Mouse (Mus musculus) cortical plate, adult 2 months (tissue): ENCODE results near the gene Zfp800. TPM values are rescaled to one million over a fixed set of nuclear protein-coding genes. Genes with fewer than 3 reads are reported as not detected.
A peak's percentile ranks its signal among the peaks of the same experiment; 100 is the strongest.

Experiments used
- H3K27ac ChIP-seq: fragments of 200-500 bp; 2 replicates; pipeline ENCODE4 v1.5.1; 2012; ENCODE audit warnings: low read length, control low read depth, inconsistent platforms; ENCODE audit not compliant: insufficient read depth
- H3K4me1 ChIP-seq: fragments of 200-500 bp; 2 replicates; pipeline ENCODE4 v1.6.1; 2011; ENCODE audit warnings: low read length; ENCODE audit not compliant: control insufficient read depth, insufficient read depth
- H3K4me3 ChIP-seq: fragments of 200-500 bp; 2 replicates; pipeline ENCODE4 v1.5.1; 2011; ENCODE audit warnings: mild to moderate bottlenecking, low read length, control low read depth; ENCODE audit not compliant: insufficient read depth
- CTCF ChIP-seq: fragments of 200-500 bp; IDR thresholded peaks from 2 replicates; pipeline ENCODE4 v1.5.1; 2011; ENCODE audit warnings: mild to moderate bottlenecking, control low read depth, low read length; ENCODE audit not compliant: insufficient read depth; ENCODE audit errors: extremely low read depth
- POLR2A ChIP-seq: fragments of 200-500 bp; IDR thresholded peaks from 2 replicates; pipeline ENCODE4 v1.6.1; 2011; ENCODE audit warnings: mild to moderate bottlenecking, low read length, control low read depth; ENCODE audit not compliant: insufficient read depth; ENCODE audit errors: extremely low read depth
- polyA plus RNA-seq: library from polyadenylated mRNA; depleted of rRNA; stranded (reverse); fragments of >200 nt; gene quantifications from 2 replicates; pipeline ENCODE4 v1.2.3, GENCODE M21; 2012

Gene Zfp800
- polyA plus RNA-seq, 1 experiment: 8.1 TPM

GRCm38 (mm10) chr6:28345677-28346076 is 52.1 kb downstream of the Zfp800 start:
- H3K4me3 ChIP-seq: no peak overlapping the region
- H3K27ac ChIP-seq: no peak overlapping the region
- TF ChIP-seq CTCF (no peak), POLR2A (no peak)
- no peaks in the 10 kb centered on the region for H3K4me1 ChIP-seq

GRCm38 (mm10) chr6:28345181-28345580 is 52.6 kb downstream of the Zfp800 start:
- no peak overlapping the region for H3K4me3 ChIP-seq
- no peak overlapping the region for H3K27ac ChIP-seq
- TF ChIP-seq POLR2A (no peak), CTCF (no peak)
- no peaks in the 10 kb centered on the region for H3K4me1 ChIP-seq

GRCm38 (mm10) chr6:28342863-28343262 is 54.9 kb downstream of the Zfp800 start:
- TF ChIP-seq CTCF (no peak), POLR2A (no peak)
- H3K4me3 ChIP-seq: no peak overlapping the region
- H3K27ac ChIP-seq: no peak overlapping the region
- no peaks in the 10 kb centered on the region for H3K4me1 ChIP-seq

GRCm38 (mm10) chr6:28341174-28341573 is 56.6 kb downstream of the Zfp800 start:
- no peaks in the 10 kb centered on the region for H3K4me1 ChIP-seq
- TF ChIP-seq CTCF (no peak), POLR2A (no peak)
- no peak overlapping the region for H3K27ac ChIP-seq
- no peak overlapping the region for H3K4me3 ChIP-seq

GRCm38 (mm10) chr6:28339410-28339809 is 58.4 kb downstream of the Zfp800 start:
- H3K4me1 ChIP-seq: no peaks in the 10 kb centered on the region
- no peak overlapping the region for H3K4me3 ChIP-seq
- no peak overlapping the region for H3K27ac ChIP-seq
- TF ChIP-seq POLR2A: no peak
- peak; percentile 45; the same call in 1 of the 2 replicates for TF ChIP-seq CTCF

- Histone ChIP-seq H3K4me1 (peaks cover 2% of the 10 kb centered on the region; the same call in 1 of the 2 replicates), H3K4me3 (no peak overlapping the region), H3K27ac (no peak overlapping the region)
- TF ChIP-seq POLR2A: no peak
- TF ChIP-seq CTCF: no peak
These were observed 64.1 kb downstream of the Zfp800 start for GRCm38 (mm10) chr6:28333696-28334095.

GRCm38 (mm10) chr6:28332546-28332945 is 65.3 kb downstream of the Zfp800 start:
- Histone ChIP-seq H3K27ac (no peak overlapping the region), H3K4me1 (peaks cover 2% of the 10 kb centered on the region; the same call in 1 of the 2 replicates), H3K4me3 (no peak overlapping the region)
- TF ChIP-seq POLR2A: no peak
- no peak for TF ChIP-seq CTCF

- Histone ChIP-seq H3K27ac (no peak overlapping the region), H3K4me1 (peaks cover 2% of the 10 kb centered on the region; the same call in 1 of the 2 replicates), H3K4me3 (no peak overlapping the region)
- TF ChIP-seq POLR2A (no peak), CTCF (no peak)
These were observed 68.0 kb downstream of the Zfp800 start for GRCm38 (mm10) chr6:28329815-28330214.

- Histone ChIP-seq H3K27ac (no peak overlapping the region), H3K4me1 (peaks cover 2% of the 10 kb centered on the region; the same call in 1 of the 2 replicates), H3K4me3 (no peak overlapping the region)
- no peak for TF ChIP-seq POLR2A
- no peak for TF ChIP-seq CTCF
These were observed 68.7 kb downstream of the Zfp800 start for GRCm38 (mm10) chr6:28329002-28329596.

GRCm38 (mm10) chr6:28326720-28327119 is 71.1 kb downstream of the Zfp800 start:
- H3K4me3 ChIP-seq: no peak overlapping the region
- H3K4me1 ChIP-seq: no peaks in the 10 kb centered on the region
- TF ChIP-seq CTCF: no peak
- no peak for TF ChIP-seq POLR2A
- H3K27ac ChIP-seq: no peak overlapping the region
